Mouse (Mus musculus) spleen, adult 2 months (tissue): ENCODE data around the gene Ick.

Source experiments
- CTCF ChIP-seq: fragments of 200-500 bp; IDR thresholded peaks from 2 replicates; pipeline ENCODE4 v1.5.1; 2011; ENCODE audit warnings: mild to moderate bottlenecking, inconsistent platforms; ENCODE audit not compliant: insufficient read depth, insufficient read length, insufficient replicate concordance; ENCODE audit errors: extremely low read depth
- POLR2A ChIP-seq: fragments of 200-500 bp; IDR thresholded peaks from 2 replicates; pipeline ENCODE4 v1.6.1; 2011; ENCODE audit warnings: low read depth, low read length, inconsistent platforms

DNA sequence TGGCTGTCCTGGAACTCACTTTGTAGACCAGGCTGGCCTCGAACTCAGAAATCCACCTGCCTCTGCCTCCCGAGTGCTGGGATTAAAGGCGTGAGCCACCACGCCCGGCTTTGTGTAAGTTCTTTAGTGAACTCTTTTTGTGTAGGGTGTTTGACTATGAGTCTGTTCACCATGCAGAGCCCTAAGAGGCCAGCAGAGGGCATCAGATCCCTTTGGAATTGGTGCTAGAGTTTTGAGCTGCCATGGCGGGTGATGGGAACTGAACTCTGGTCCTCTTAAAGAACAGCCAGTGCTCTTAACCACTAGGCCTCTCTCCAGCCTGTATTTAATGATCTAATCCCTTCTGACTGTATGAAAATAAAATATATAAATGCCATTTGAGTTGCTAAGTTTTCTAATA is 12.6 kb upstream of the Ick start:
- TF ChIP-seq CTCF (peak; percentile 27; the same call in 1 of the 2 replicates), POLR2A (no peak)
